Mouse (Mus musculus): ENCODE results near the gene Smurf1. TPM values are rescaled to one million over a fixed set of nuclear protein-coding genes. Genes with fewer than 3 reads are reported as not detected.
A peak's percentile ranks its signal among the peaks of the same experiment; 100 is the strongest.

The Smurf1 gene
- polyA plus RNA-seq, 1 experiment from 2014 or later, result 9.2 TPM

GRCm38 (mm10) chr5:144881670-144882399, 83.8 kb downstream of the Smurf1 start:
- Histone ChIP-seq H3K9me3 (ENCODE audit: control insufficient read depth, low read length) (no peaks in the 10 kb centered on the region), H3K4me2 (no peak overlapping the region), H3K36me3 (ENCODE audit: control insufficient read depth, insufficient read depth, low read length) (peaks cover 9% of the 10 kb centered on the region; the same call in 1 of the 2 replicates), H3K27me3 (replicated peaks; ENCODE audit: control insufficient read depth, insufficient read depth, low read length) (no peaks in the 10 kb centered on the region), H3K4me1 (replicated peaks; ENCODE audit: control insufficient read depth, insufficient read depth, low read length) (no peaks in the 10 kb centered on the region; the same call in 1 of the 2 replicates), H3K4me3 (ENCODE audit: low read depth, low read length) (no peak overlapping the region), H3K9ac (ENCODE audit: low read depth, low read length) (no peak overlapping the region), H3K27ac (ENCODE audit: low read depth, low read length) (no peak overlapping the region)
- ATAC-seq (replicated peaks; ENCODE audit: low FRiP score) (no peak), DNase-seq (ENCODE audit: low spot score) (no peak)
- 74% methylated on average over 14 of the region's 14 CpGs for WGBS

DNA sequence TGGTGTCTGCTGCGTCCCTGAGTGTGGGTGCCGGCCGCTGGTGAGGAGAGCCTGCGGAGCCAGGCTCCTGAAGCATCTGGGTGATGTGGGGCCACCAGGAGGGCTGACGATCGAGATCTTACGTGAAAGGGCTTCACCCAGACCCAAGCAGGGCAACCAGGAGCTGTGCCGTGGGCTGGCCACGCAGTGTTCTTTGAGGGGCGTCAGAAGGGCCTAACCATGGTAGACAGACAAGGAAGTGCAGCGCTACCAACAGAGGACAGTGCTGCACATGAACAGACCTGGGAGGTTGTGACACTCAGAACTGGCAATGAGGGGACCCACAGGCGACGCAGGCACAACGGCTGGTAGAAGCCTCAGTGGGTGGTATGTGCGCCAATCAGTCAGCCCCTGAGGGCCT, 88.6 kb downstream of the Smurf1 start:
- Histone ChIP-seq H3K4me3 (ENCODE audit: low read depth, low read length) (no peak overlapping the region), H3K36me3 (ENCODE audit: control insufficient read depth, insufficient read depth, low read length) (no peaks in the 10 kb centered on the region; the same call in 1 of the 2 replicates), H3K27me3 (replicated peaks; ENCODE audit: control insufficient read depth, insufficient read depth, low read length) (no peaks in the 10 kb centered on the region), H3K4me2 (no peak overlapping the region), H3K9me3 (ENCODE audit: control insufficient read depth, low read length) (no peaks in the 10 kb centered on the region), H3K4me1 (replicated peaks; ENCODE audit: control insufficient read depth, insufficient read depth, low read length) (no peaks in the 10 kb centered on the region; the same call in none of the 2 replicates), H3K9ac (ENCODE audit: low read depth, low read length) (no peak overlapping the region), H3K27ac (ENCODE audit: low read depth, low read length) (no peak overlapping the region)
- 90% methylated on average over 15 of the region's 15 CpGs for WGBS
- ATAC-seq (replicated peaks; ENCODE audit: low FRiP score), result no peak
- DNase-seq (ENCODE audit: low spot score), result no peak

GRCm38 (mm10) chr5:144875892-144876291, 89.8 kb downstream of the Smurf1 start:
- Histone ChIP-seq H3K27me3 (replicated peaks; ENCODE audit: control insufficient read depth, insufficient read depth, low read length) (no peaks in the 10 kb centered on the region), H3K4me3 (ENCODE audit: low read depth, low read length) (no peak overlapping the region), H3K4me2 (no peak overlapping the region), H3K27ac (ENCODE audit: low read depth, low read length) (no peak overlapping the region), H3K9ac (ENCODE audit: low read depth, low read length) (no peak overlapping the region), H3K9me3 (ENCODE audit: control insufficient read depth, low read length) (no peaks in the 10 kb centered on the region), H3K36me3 (ENCODE audit: control insufficient read depth, insufficient read depth, low read length) (no peaks in the 10 kb centered on the region; the same call in 1 of the 2 replicates), H3K4me1 (replicated peaks; ENCODE audit: control insufficient read depth, insufficient read depth, low read length) (no peaks in the 10 kb centered on the region; the same call in 1 of the 2 replicates)
- 6% methylated on average over 13 of the region's 13 CpGs for WGBS
- DNase-seq (ENCODE audit: low spot score), result peak; percentile 46
- ATAC-seq (replicated peaks; ENCODE audit: low FRiP score), result peak; percentile 77

DNA sequence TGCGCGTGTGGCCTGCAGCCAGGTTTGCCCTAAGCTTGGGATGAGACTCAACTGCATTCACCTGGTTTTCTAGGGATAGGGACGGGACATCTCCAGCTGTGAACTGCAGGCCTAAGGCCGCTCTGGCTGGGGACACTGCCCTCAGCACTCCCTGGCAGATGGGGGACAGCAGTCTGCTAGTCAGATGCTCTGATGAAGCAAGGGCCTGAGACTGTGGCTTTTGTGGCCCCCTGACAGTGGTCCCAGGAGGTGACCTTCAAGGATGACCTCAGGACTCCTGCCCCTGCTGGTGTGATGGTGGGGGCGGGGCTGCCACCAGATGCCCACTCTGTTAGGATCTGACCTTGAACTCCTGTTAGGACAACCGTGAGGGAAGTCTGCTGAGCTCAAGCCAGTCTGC, 90.4 kb downstream of the Smurf1 start:
- Histone ChIP-seq H3K27ac (ENCODE audit: low read depth, low read length) (no peak overlapping the region), H3K4me3 (ENCODE audit: low read depth, low read length) (no peak overlapping the region), H3K9me3 (ENCODE audit: control insufficient read depth, low read length) (no peaks in the 10 kb centered on the region), H3K9ac (ENCODE audit: low read depth, low read length) (no peak overlapping the region), H3K4me1 (replicated peaks; ENCODE audit: control insufficient read depth, insufficient read depth, low read length) (no peaks in the 10 kb centered on the region; the same call in 1 of the 2 replicates), H3K27me3 (replicated peaks; ENCODE audit: control insufficient read depth, insufficient read depth, low read length) (no peaks in the 10 kb centered on the region), H3K4me2 (no peak overlapping the region), H3K36me3 (ENCODE audit: control insufficient read depth, insufficient read depth, low read length) (no peaks in the 10 kb centered on the region; the same call in 1 of the 2 replicates)
- ATAC-seq (replicated peaks; ENCODE audit: low FRiP score) (peak; percentile 23; the same call in 1 of the 2 replicates), DNase-seq (ENCODE audit: low spot score) (no peak)
- WGBS, result 87% methylated on average over 6 of the region's 6 CpGs

GRCm38 (mm10) chr5:144872867-144873266, 92.8 kb downstream of the Smurf1 start:
- H3K9me3 ChIP-seq (ENCODE audit: control insufficient read depth, low read length), result no peaks in the 10 kb centered on the region
- DNase-seq (ENCODE audit: low spot score) (no peak), ATAC-seq (replicated peaks; ENCODE audit: low FRiP score) (no peak)
- H3K4me1 ChIP-seq (replicated peaks; ENCODE audit: control insufficient read depth, insufficient read depth, low read length), result no peaks in the 10 kb centered on the region; the same call in 1 of the 2 replicates
- H3K4me3 ChIP-seq (ENCODE audit: low read depth, low read length), result no peak overlapping the region
- no peak overlapping the region for H3K4me2 ChIP-seq
- H3K9ac ChIP-seq (ENCODE audit: low read depth, low read length), result no peak overlapping the region
- no peak overlapping the region for H3K27ac ChIP-seq (ENCODE audit: low read depth, low read length)
- no peaks in the 10 kb centered on the region for H3K27me3 ChIP-seq (replicated peaks; ENCODE audit: control insufficient read depth, insufficient read depth, low read length)
- 64% methylated on average over 3 of the region's 3 CpGs for WGBS
- H3K36me3 ChIP-seq (ENCODE audit: control insufficient read depth, insufficient read depth, low read length), result no peaks in the 10 kb centered on the region; the same call in 1 of the 2 replicates

GRCm38 (mm10) chr5:144872326-144872725, 93.3 kb downstream of the Smurf1 start:
- no peaks in the 10 kb centered on the region; the same call in 1 of the 2 replicates for H3K4me1 ChIP-seq (replicated peaks; ENCODE audit: control insufficient read depth, insufficient read depth, low read length)
- no peak overlapping the region for H3K4me3 ChIP-seq (ENCODE audit: low read depth, low read length)
- H3K9ac ChIP-seq (ENCODE audit: low read depth, low read length), result no peak overlapping the region
- 69% methylated on average over 5 of the region's 5 CpGs for WGBS
- no peak for DNase-seq (ENCODE audit: low spot score)
- no peak overlapping the region for H3K27ac ChIP-seq (ENCODE audit: low read depth, low read length)
- ATAC-seq (replicated peaks; ENCODE audit: low FRiP score), result no peak
- H3K4me2 ChIP-seq, result no peak overlapping the region
- no peaks in the 10 kb centered on the region for H3K9me3 ChIP-seq (ENCODE audit: control insufficient read depth, low read length)
- no peaks in the 10 kb centered on the region for H3K27me3 ChIP-seq (replicated peaks; ENCODE audit: control insufficient read depth, insufficient read depth, low read length)
- H3K36me3 ChIP-seq (ENCODE audit: control insufficient read depth, insufficient read depth, low read length), result no peaks in the 10 kb centered on the region

DNA sequence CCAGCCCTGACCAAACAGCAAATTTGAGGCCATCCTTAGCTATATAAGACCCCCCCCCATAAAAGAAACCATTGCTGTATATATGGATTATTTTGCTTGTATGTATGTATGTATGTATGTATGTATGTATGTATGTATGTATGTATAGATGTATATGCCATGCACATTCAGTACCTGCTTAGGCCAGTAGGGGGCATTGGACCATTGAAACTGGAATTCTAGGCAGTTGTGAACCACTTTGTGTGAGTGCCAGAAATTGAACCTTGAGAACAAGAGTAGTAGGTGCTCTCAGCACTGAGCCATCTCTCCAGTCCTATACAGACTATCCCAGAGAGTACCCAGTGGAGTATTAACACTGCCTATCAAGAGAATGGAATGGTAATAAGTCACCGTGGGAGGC, 93.9 kb downstream of the Smurf1 start:
- DNase-seq (ENCODE audit: low spot score) (no peak), ATAC-seq (replicated peaks; ENCODE audit: low FRiP score) (no peak)
- 92% methylated on average over 1 of the region's 1 CpGs for WGBS
- H3K27me3 ChIP-seq (replicated peaks; ENCODE audit: control insufficient read depth, insufficient read depth, low read length), result no peaks in the 10 kb centered on the region
- H3K27ac ChIP-seq (ENCODE audit: low read depth, low read length), result no peak overlapping the region
- no peak overlapping the region for H3K9ac ChIP-seq (ENCODE audit: low read depth, low read length)
- no peak overlapping the region for H3K4me3 ChIP-seq (ENCODE audit: low read depth, low read length)
- no peak overlapping the region for H3K4me2 ChIP-seq
- no peaks in the 10 kb centered on the region; the same call in 1 of the 2 replicates for H3K4me1 ChIP-seq (replicated peaks; ENCODE audit: control insufficient read depth, insufficient read depth, low read length)
- no peaks in the 10 kb centered on the region for H3K36me3 ChIP-seq (ENCODE audit: control insufficient read depth, insufficient read depth, low read length)
- no peaks in the 10 kb centered on the region for H3K9me3 ChIP-seq (ENCODE audit: control insufficient read depth, low read length)

DNA sequence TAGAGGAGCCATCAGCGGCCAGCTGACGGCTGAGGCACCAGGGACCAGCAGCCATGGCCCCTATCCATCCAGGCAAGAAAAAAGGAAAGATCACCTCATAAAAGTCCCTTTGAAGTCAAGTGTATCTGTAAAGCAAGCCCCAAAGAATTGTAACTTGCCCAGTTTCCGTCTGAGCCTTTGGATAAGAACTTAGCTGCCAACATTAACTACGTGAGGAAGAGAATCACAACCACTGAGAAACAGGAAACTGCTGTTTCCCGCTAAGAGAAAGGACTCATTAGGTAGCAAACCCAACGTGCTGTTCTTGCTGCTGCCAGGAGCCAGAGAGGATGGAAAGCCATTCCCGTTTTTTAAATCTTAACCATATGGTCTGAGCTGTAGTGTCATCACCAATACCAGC, 94.9 kb downstream of the Smurf1 start:
- H3K4me2 ChIP-seq, result no peak overlapping the region
- H3K9me3 ChIP-seq (ENCODE audit: control insufficient read depth, low read length), result no peaks in the 10 kb centered on the region
- ATAC-seq (replicated peaks; ENCODE audit: low FRiP score), result no peak
- no peaks in the 10 kb centered on the region; the same call in 1 of the 2 replicates for H3K4me1 ChIP-seq (replicated peaks; ENCODE audit: control insufficient read depth, insufficient read depth, low read length)
- H3K4me3 ChIP-seq (ENCODE audit: low read depth, low read length), result no peak overlapping the region
- WGBS, result 56% methylated on average over 7 of the region's 7 CpGs
- H3K27me3 ChIP-seq (replicated peaks; ENCODE audit: control insufficient read depth, insufficient read depth, low read length), result no peaks in the 10 kb centered on the region
- no peak overlapping the region for H3K27ac ChIP-seq (ENCODE audit: low read depth, low read length)
- DNase-seq (ENCODE audit: low spot score), result no peak
- H3K36me3 ChIP-seq (ENCODE audit: control insufficient read depth, insufficient read depth, low read length), result no peaks in the 10 kb centered on the region
- no peak overlapping the region for H3K9ac ChIP-seq (ENCODE audit: low read depth, low read length)

DNA sequence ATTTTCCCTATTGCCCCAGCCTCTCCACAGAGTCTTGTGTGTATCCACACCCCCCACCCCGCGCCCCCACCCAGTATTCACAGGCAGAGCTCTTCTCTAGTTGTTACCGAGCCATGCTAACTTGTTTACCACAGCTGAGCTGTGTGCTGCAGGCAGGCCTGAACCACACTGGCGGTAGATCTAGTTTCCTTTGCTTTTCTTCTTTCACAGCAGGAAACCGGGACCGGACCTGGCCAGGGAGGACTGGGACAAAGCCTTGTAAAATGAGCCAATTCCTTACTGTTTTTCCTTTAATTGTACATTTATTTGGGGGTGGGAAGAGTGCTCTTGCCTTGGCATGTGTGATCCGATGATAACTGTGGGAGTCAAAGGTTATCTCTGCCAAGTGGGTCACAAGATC, 96.2 kb downstream of the Smurf1 start:
- Histone ChIP-seq H3K36me3 (ENCODE audit: control insufficient read depth, insufficient read depth, low read length) (no peaks in the 10 kb centered on the region), H3K4me1 (replicated peaks; ENCODE audit: control insufficient read depth, insufficient read depth, low read length) (no peaks in the 10 kb centered on the region), H3K27me3 (replicated peaks; ENCODE audit: control insufficient read depth, insufficient read depth, low read length) (no peaks in the 10 kb centered on the region), H3K9ac (ENCODE audit: low read depth, low read length) (no peak overlapping the region), H3K9me3 (ENCODE audit: control insufficient read depth, low read length) (no peaks in the 10 kb centered on the region), H3K4me3 (ENCODE audit: low read depth, low read length) (no peak overlapping the region), H3K4me2 (no peak overlapping the region), H3K27ac (ENCODE audit: low read depth, low read length) (no peak overlapping the region)
- ATAC-seq (replicated peaks; ENCODE audit: low FRiP score) (no peak), DNase-seq (ENCODE audit: low spot score) (no peak)
- 75% methylated on average over 7 of the region's 7 CpGs for WGBS
